Mouse (Mus musculus): Measurements from ENCODE around the gene Lhx8. TPM values are rescaled to one million over a fixed set of nuclear protein-coding genes. Genes with fewer than 3 reads are reported as not detected.

The Lhx8 gene
- polyA plus RNA-seq (2012; ENCODE audit: insufficient read depth, insufficient read length, low replicate concordance, missing spikeins) = not detected in 2 replicates

DNA sequence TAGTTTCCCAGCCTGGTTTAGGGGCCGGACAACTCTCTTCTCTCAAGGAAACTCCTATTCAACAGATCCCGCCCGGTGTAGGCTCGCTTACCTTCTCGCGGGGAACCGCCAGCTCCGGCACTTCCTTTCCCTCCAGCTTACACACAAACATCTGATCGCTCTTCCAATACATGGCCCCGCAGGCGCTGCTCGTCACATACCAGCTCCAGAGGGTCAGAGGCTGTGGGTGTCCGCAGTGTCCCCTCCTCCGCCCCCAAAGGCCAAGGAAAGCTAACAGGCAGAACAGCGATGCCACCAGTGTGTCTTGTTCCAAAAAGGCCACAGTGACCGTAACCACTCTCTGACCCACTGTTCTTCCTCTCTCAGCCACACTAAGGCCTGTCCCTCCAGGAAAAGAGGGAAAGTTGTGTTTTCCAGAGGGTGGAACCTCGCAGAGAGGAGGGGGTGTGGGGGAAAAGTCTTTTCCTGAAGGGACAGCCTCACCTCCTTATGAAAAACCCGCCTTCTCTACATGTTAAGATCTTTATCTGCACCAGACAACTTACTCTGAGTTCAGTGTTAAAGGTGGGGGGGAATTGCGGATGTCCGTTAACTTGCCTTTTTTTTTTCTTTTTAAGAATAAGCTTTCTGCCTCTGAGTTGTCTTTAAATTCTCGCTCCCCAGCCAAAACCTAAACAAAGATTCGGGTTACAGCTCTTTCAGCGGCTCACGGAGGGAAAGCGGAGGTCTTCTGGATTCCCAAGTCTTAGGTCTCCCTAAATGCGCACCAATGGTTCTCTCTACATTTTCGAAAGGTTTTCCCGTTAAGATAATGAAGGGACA lies at the start of gene Lhx8:
Gene Lhx8 (minus strand): TSS at position 479 of the 822 bp plus-strand sequence.
- H3K4me3 ChIP-seq (ENCODE audit: insufficient read depth, low read depth, low read length) = no peak within 1 kb of the TSS
- TF ChIP-seq CTCF (IDR thresholded peaks at IDR 0.05; ENCODE audit: insufficient read depth, low read depth, low read length) = no peak
- no peak for TF ChIP-seq POLR2A (IDR thresholded peaks at IDR 0.05; ENCODE audit: insufficient read depth, low read depth, low read length)
- WGBS = 4% methylated on average over 28 of the region's 28 CpGs
- no peak within 1 kb of the TSS for H3K27ac ChIP-seq (ENCODE audit: insufficient read depth, low read depth, low read length)
- peaks cover 7% of the 10 kb centered on the region for H3K4me1 ChIP-seq (ENCODE audit: control insufficient read depth, insufficient read depth, low read length)

DNA sequence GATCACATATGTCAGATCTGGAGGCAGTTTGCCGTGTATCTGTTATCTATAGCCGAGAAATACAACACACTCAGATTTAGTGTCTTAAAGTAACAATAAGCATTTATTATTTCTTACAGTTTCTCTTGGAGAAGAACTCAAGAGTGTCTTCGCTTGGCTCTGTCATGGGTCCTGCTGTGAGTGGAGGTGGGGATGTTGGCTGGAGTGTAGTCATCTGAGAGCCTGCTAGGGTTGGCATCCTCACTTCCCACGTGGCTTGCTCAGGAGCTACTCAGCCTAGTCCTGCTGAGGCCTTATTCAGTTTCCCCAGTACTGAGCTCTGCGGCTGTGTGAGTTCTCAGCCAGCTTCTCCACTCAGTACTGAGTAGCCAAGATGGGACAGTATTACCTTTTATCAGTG lies 43.1 kb upstream of the Lhx8 start:
- no peaks in the 10 kb centered on the region for H3K4me1 ChIP-seq (ENCODE audit: control insufficient read depth, insufficient read depth, low read length)
- 64% methylated on average over 5 of the region's 5 CpGs for WGBS
- TF ChIP-seq POLR2A (IDR thresholded peaks at IDR 0.05; ENCODE audit: insufficient read depth, low read depth, low read length) (no peak), CTCF (IDR thresholded peaks at IDR 0.05; ENCODE audit: insufficient read depth, low read depth, low read length) (no peak)
- no peak overlapping the region for H3K4me3 ChIP-seq (ENCODE audit: insufficient read depth, low read depth, low read length)
- H3K27ac ChIP-seq (ENCODE audit: insufficient read depth, low read depth, low read length) = no peak overlapping the region

DNA sequence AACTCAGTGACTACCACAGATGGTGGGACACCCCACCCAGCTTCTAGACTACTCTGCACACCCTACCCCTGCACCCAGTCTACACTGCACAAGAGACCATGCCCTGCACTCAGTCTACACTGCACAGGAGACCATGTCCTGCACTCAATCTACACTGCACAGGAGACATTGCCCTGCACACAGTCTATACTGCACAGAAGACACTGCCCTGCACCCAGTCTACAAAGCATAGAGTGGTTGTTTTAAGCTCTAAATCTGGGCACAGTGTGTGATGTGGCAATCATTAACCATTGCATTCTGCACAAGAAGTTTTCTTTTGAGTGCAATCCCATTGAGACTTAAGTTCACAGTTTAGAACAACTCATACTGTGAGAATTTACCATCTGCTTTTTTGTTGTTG lies 42.2 kb upstream of the Lhx8 start:
- TF ChIP-seq CTCF (IDR thresholded peaks at IDR 0.05; ENCODE audit: insufficient read depth, low read depth, low read length) = no peak
- TF ChIP-seq POLR2A (IDR thresholded peaks at IDR 0.05; ENCODE audit: insufficient read depth, low read depth, low read length) = no peak
- H3K27ac ChIP-seq (ENCODE audit: insufficient read depth, low read depth, low read length) = no peak overlapping the region
- no peaks in the 10 kb centered on the region for H3K4me1 ChIP-seq (ENCODE audit: control insufficient read depth, insufficient read depth, low read length)
- no peak overlapping the region for H3K4me3 ChIP-seq (ENCODE audit: insufficient read depth, low read depth, low read length)

DNA sequence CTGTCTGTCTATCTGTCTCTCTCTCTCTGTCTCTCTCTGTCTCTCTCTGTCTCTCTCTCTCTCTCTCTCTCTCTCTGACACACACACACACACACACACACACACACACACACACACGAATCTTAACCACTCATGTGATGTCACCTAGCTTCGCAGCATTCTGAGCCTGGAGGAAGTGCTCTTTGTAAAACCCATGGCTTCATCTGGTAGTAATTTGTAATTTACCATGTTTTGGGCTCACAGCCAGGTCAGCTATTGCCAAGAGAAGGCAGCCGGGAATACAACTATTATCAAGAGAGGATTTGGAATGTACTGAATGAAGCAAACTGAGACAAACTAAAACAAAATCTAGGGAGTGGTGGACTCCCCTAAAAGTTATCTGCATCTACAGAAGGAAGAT lies 36.9 kb upstream of the Lhx8 start:
- no peak for TF ChIP-seq POLR2A (IDR thresholded peaks at IDR 0.05; ENCODE audit: insufficient read depth, low read depth, low read length)
- TF ChIP-seq CTCF (IDR thresholded peaks at IDR 0.05; ENCODE audit: insufficient read depth, low read depth, low read length) = no peak
- Histone ChIP-seq H3K27ac (ENCODE audit: insufficient read depth, low read depth, low read length) (no peak overlapping the region), H3K4me1 (ENCODE audit: control insufficient read depth, insufficient read depth, low read length) (no peaks in the 10 kb centered on the region), H3K4me3 (ENCODE audit: insufficient read depth, low read depth, low read length) (no peak overlapping the region)
- WGBS = 27% methylated on average over 3 of the region's 3 CpGs

DNA sequence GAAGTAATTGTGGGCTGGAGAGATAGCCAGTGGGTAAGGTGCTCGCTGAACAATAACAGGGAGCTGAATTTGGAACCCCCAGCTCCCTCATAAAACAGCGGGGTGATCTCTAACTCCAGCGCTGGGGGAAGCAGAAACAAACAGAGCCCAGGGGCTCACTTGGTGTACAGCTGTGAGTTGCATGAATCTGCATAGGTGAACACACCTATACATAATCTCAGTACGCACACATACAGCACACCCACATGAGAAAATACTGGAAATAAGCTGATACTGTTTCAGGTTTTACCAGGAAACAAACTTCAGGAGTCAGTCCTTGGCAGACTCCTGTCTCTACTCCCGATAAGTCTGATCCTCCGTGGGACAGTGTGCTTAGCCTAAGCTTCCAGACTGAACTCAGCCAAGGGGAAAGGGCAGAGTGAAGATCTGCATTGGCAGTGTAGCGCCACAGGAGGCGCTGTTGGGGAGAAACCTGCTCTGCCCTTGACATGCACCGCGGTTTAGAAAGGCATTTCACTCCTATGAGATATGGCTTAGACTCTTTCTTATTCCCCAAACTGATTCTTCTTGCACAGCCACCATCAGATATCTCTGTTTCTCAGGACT lies 34.2 kb upstream of the Lhx8 start:
- TF ChIP-seq POLR2A (IDR thresholded peaks at IDR 0.05; ENCODE audit: insufficient read depth, low read depth, low read length) = no peak
- TF ChIP-seq CTCF (IDR thresholded peaks at IDR 0.05; ENCODE audit: insufficient read depth, low read depth, low read length) = peak; percentile 27; the same call in 1 of the 2 replicates
- 30% methylated on average over 10 of the region's 10 CpGs for WGBS
- Histone ChIP-seq H3K4me3 (ENCODE audit: insufficient read depth, low read depth, low read length) (no peak overlapping the region), H3K4me1 (ENCODE audit: control insufficient read depth, insufficient read depth, low read length) (no peaks in the 10 kb centered on the region), H3K27ac (ENCODE audit: insufficient read depth, low read depth, low read length) (no peak overlapping the region)

DNA sequence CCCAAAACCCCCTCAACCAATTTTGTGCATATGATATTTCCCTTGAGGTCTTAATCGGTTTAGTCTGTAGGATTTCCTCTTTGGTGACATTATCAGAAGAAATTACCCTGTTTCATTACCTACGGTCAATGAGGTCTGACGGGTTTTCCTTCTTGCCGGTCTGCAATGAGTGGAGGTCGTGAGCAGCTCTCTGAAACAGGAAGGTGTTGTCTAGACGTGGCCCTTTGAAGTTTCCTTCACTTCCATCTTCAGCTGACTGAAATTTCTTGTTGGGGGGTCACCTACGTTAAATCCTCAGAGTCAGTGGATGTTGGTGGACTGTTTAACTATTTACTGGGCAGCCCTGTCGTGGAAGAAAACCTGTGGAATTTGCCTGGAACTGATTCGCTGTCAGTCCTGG lies 33.0 kb upstream of the Lhx8 start:
- 84% methylated on average over 9 of the region's 9 CpGs for WGBS
- H3K27ac ChIP-seq (ENCODE audit: insufficient read depth, low read depth, low read length) = no peak overlapping the region
- TF ChIP-seq CTCF (IDR thresholded peaks at IDR 0.05; ENCODE audit: insufficient read depth, low read depth, low read length) (no peak), POLR2A (IDR thresholded peaks at IDR 0.05; ENCODE audit: insufficient read depth, low read depth, low read length) (no peak)
- no peak overlapping the region for H3K4me3 ChIP-seq (ENCODE audit: insufficient read depth, low read depth, low read length)
- H3K4me1 ChIP-seq (ENCODE audit: control insufficient read depth, insufficient read depth, low read length) = no peaks in the 10 kb centered on the region

DNA sequence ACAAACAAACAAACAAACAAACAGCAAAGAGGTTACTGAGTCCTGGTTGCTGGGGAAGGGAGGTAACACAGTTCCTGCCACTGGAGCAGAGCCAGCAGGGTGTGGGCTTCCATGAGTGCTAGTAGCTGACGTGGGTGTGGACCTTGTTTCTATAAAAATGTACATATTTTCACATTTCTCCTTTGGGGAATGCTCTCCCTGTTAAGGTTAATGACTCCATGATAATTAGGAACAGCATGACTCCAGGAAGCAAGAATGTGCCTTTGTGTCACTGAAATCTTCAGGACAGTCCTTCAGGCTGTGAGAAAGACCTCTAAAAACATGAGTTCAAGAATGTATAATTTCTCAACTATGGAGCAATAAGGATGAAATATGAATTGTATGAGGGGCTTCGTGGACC lies 28.8 kb upstream of the Lhx8 start:
- 84% methylated on average over 2 of the region's 2 CpGs for WGBS
- no peak for TF ChIP-seq CTCF (IDR thresholded peaks at IDR 0.05; ENCODE audit: insufficient read depth, low read depth, low read length)
- no peak for TF ChIP-seq POLR2A (IDR thresholded peaks at IDR 0.05; ENCODE audit: insufficient read depth, low read depth, low read length)
- H3K27ac ChIP-seq (ENCODE audit: insufficient read depth, low read depth, low read length) = no peak overlapping the region
- no peaks in the 10 kb centered on the region for H3K4me1 ChIP-seq (ENCODE audit: control insufficient read depth, insufficient read depth, low read length)
- no peak overlapping the region for H3K4me3 ChIP-seq (ENCODE audit: insufficient read depth, low read depth, low read length)

DNA sequence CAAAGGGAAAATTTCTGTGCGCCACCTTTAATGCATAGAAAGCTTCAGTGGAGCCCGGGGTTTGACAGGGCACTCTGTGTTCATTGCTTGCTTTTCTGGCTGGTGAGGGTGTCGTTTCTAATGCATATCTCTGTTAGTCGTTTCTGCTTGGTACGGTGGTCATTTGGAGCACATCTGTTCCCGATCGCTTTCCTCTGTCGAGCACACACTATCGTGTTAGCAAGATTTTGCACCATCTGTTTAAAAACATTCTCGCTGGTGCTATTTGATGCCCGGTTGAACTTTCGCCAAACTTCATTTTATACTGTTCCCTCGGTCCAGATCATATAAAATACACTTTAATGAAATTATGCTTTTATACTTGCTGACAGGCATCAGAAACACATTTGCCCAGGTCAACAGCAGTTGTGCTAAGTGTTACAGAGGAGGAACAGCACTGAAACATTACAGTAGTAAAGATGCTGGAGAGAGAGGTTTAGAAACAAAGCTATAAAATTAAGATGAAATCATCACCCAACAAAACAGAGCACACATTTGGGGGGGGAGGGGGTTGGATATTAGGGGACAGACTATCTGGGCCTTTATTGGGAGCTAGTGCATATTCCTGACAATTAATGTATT lies 9.9 kb upstream of the Lhx8 start:
- Histone ChIP-seq H3K4me1 (ENCODE audit: control insufficient read depth, insufficient read depth, low read length) (no peaks in the 10 kb centered on the region), H3K27ac (ENCODE audit: insufficient read depth, low read depth, low read length) (no peak overlapping the region), H3K4me3 (ENCODE audit: insufficient read depth, low read depth, low read length) (no peak overlapping the region)
- 81% methylated on average over 13 of the region's 13 CpGs for WGBS
- TF ChIP-seq POLR2A (IDR thresholded peaks at IDR 0.05; ENCODE audit: insufficient read depth, low read depth, low read length) (no peak), CTCF (IDR thresholded peaks at IDR 0.05; ENCODE audit: insufficient read depth, low read depth, low read length) (no peak)

All from olfactory bulb, adult 2 months (tissue).